Mouse (Mus musculus): ENCODE results near the gene Slc4a10.

DNA sequence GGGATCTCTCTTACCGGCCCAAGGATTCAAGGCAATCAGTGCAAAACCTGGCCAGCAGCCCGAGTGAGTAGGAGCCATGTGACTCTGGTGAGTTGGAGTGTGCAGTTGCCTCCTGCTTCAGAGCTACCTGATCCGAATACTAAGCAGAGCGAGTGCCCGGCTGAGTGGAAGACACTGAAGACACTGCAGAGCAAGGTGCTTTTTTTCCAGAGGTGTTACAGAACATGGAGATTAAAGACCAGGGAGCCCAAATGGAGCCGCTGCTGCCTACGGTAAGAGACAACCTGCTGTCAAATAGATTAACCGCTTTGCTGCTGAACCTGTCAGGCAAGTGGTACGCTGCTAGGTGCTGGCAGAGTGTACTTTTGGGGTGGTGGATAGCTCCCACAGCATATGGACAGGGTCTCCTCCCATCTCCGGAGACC, at the start of gene Slc4a10:
- TF ChIP-seq CTCF (IDR thresholded peaks at IDR 0.05; ENCODE audit: low read depth, low read length) (no peak), TAL1 (conservative IDR thresholded peaks at IDR 0.05; ENCODE audit: low read depth, low read length) (no peak), GATA1 (IDR thresholded peaks at IDR 0.05; ENCODE audit: borderline replicate concordance, low read length) (no peak), POLR2AphosphoS5 (IDR thresholded peaks at IDR 0.05; ENCODE audit: insufficient replicate concordance, low read depth, low read length) (no peak)
